Comparison of ENCODE assay signal across 8 mouse cellular contexts in genomic region chr4:43040881-43041547, GRCm38 (mm10). TPM values are rescaled to one million over a fixed set of nuclear protein-coding genes. Genes with fewer than 3 reads are reported as not detected.
DNase-seq lines count a peak whose midpoint lies in the region; ATAC-seq and TF ChIP-seq lines count a peak whose summit lies in the region.

No protein-coding gene starts in this region.

- WGBS in heart, adult 2 months, result 63% methylated on average over 9 of the region's 9 CpGs
- 68% methylated on average over 9 of the region's 9 CpGs for WGBS in forebrain, embryonic 13.5 days
- WGBS in midbrain, embryonic 11.5 days, result 63% methylated on average over 9 of the region's 9 CpGs

- no peaks in the 10 kb centered on the region for H3K9me3 ChIP-seq in CH12.LX (replicated peaks; ENCODE audit: low read length)
- H3K9me3 ChIP-seq in forebrain, embryonic 13.5 days (replicated peaks), result no peaks in the 10 kb centered on the region
- H3K9me3 ChIP-seq in midbrain, embryonic 11.5 days (ENCODE audit: control insufficient read depth, low read length), result no peaks in the 10 kb centered on the region

- TF ChIP-seq RAD21 in CH12.LX (IDR thresholded peaks at IDR 0.05; ENCODE audit: low read depth, low read length), result no peak

- TF ChIP-seq EP300 in heart, adult 2 months (IDR thresholded peaks at IDR 0.05; ENCODE audit: insufficient read depth, low read depth, low read length), result no peak
- no peak for TF ChIP-seq EP300 in CH12.LX (IDR thresholded peaks at IDR 0.05; ENCODE audit: low read length)

- peak overlapping the region; percentile 45 for H3K4me2 ChIP-seq in CH12.LX (ENCODE audit: insufficient read depth, low read depth, poor library complexity, severe bottlenecking)
- peak overlapping the region; percentile 74 for H3K4me2 ChIP-seq in forebrain, embryonic 13.5 days
- peak overlapping the region; percentile 8; the same call in 1 of the 2 replicates for H3K4me2 ChIP-seq in midbrain, embryonic 11.5 days

- H3K4me3 ChIP-seq in heart, adult 2 months, result no peak overlapping the region
- H3K4me3 ChIP-seq in CH12.LX (replicated peaks in 1 of 3; ENCODE audit: low read depth in 2 of 3, low read length in 2 of 3, poor library complexity in 1 of 3), result no peak overlapping the region
- H3K4me3 ChIP-seq in forebrain, embryonic 13.5 days, result 0 out of 2 replicates have a peak overlapping the region, but pooled peaks have one; percentile 72
- no peak overlapping the region for H3K4me3 ChIP-seq in midbrain, embryonic 11.5 days (ENCODE audit: low read depth, low read length)

- no peak for TF ChIP-seq POLR2A in heart, adult 2 months (IDR thresholded peaks at IDR 0.05; ENCODE audit: insufficient read depth, low read depth, low read length)
- no peak for TF ChIP-seq POLR2A in CH12.LX (IDR thresholded peaks at IDR 0.05; ENCODE audit: low read depth, low read length)

- in situ Hi-C loops in CH12.LX (cut with MboI; ENCODE audit: low pct_ligation_motif_present, low pct_unique_long_range_greater_than_20kb, low sequenced_read_pairs), result no loop called here

- no peak for ATAC-seq in forebrain, embryonic 13.5 days
- ATAC-seq in midbrain, embryonic 11.5 days (ENCODE audit: low FRiP score), result no peak

- no peaks in the 10 kb centered on the region for H3K27me3 ChIP-seq in heart, adult 2 months (ENCODE audit: control insufficient read depth, insufficient read depth, low read length)
- H3K27me3 ChIP-seq in CH12.LX (replicated peaks), result no peaks in the 10 kb centered on the region
- no peaks in the 10 kb centered on the region for H3K27me3 ChIP-seq in forebrain, embryonic 13.5 days
- H3K27me3 ChIP-seq in midbrain, embryonic 11.5 days (ENCODE audit: control insufficient read depth, insufficient read depth, low read length), result no peaks in the 10 kb centered on the region

- no peaks in the 10 kb centered on the region for H3K79me2 ChIP-seq in heart, adult 2 months (replicated peaks; ENCODE audit: control insufficient read depth, insufficient read depth, low read length)
- H3K79me2 ChIP-seq in CH12.LX (replicated peaks; ENCODE audit: control insufficient read depth, extremely low read depth, insufficient read depth, poor library complexity, severe bottlenecking), result no peaks in the 10 kb centered on the region

- no peaks in the 10 kb centered on the region for H3K36me3 ChIP-seq in heart, adult 2 months (ENCODE audit: control insufficient read depth, insufficient read depth, low read length)
- H3K36me3 ChIP-seq in CH12.LX (replicated peaks in 1 of 2; ENCODE audit: control insufficient read depth in 1 of 2, insufficient read depth in 1 of 2, low read length in 1 of 2), result peaks cover 0 to 11% of the 10 kb centered on the region in 2 experiments
- H3K36me3 ChIP-seq in forebrain, embryonic 13.5 days (ENCODE audit: poor library complexity, severe bottlenecking), result peaks cover 14% of the 10 kb centered on the region
- peaks cover 6% of the 10 kb centered on the region for H3K36me3 ChIP-seq in midbrain, embryonic 11.5 days (ENCODE audit: control insufficient read depth, insufficient read depth, low read length)

- intact Hi-C loops in heart, adult 2 months (cut with DNase I), result loop anchor here (10.0 kb wide), 1 partner anchor 364 kb away; no protein-coding TSS in a partner anchor
- intact Hi-C loops in heart, postnatal 10 days (cut with DNase I), result no loop called here

- no peak for DNase-seq in heart, adult 2 months
- DNase-seq in heart, postnatal 10 days, result no peak
- no peak for DNase-seq in CH12.LX (ENCODE audit: extremely low read depth)
- DNase-seq in midbrain, embryonic 11.5 days (ENCODE audit: low spot score, missing footprints), result no peak
- no peak for DNase-seq in ovary, postnatal 10 days (ENCODE audit: low spot score)
- no peak for DNase-seq in cerebellum, postnatal 14 days
- DNase-seq in retina, embryonic 14.5 days (ENCODE audit: low spot score), result no peak

- TF ChIP-seq CTCF in heart, adult 2 months (IDR thresholded peaks at IDR 0.05), result no peak
- TF ChIP-seq CTCF in CH12.LX (conservative IDR thresholded peaks at IDR 0.05 in 1 of 2, IDR thresholded peaks at IDR 0.05 in 1 of 2; ENCODE audit: low read depth in 2 of 2, low read length in 2 of 2), result no peak

- dilution Hi-C loops in CH12.LX (cut with MboI; ENCODE audit: extremely low pct_ligation_motif_present, extremely low pct_unique_long_range_greater_than_20kb, low sequenced_read_pairs), result no loop called here

- H3K27ac ChIP-seq in heart, adult 2 months, result 0 out of 2 replicates have a peak overlapping the region, but pooled peaks have one; percentile 7
- peak overlapping the region; percentile 13 for H3K27ac ChIP-seq in CH12.LX (ENCODE audit: insufficient read depth, low read depth)
- H3K27ac ChIP-seq in forebrain, embryonic 13.5 days, result peak overlapping the region; percentile 69
- peak overlapping the region; percentile 42; the same call in 1 of the 2 replicates for H3K27ac ChIP-seq in midbrain, embryonic 11.5 days (ENCODE audit: low read depth, low read length)

- no peak overlapping the region for H3K9ac ChIP-seq in heart, adult 2 months (ENCODE audit: low read depth, low read length)
- H3K9ac ChIP-seq in CH12.LX (ENCODE audit: insufficient read depth, low read depth), result no peak overlapping the region; the same call in 1 of the 2 replicates
- peak overlapping the region; percentile 26; the same call in 1 of the 2 replicates for H3K9ac ChIP-seq in forebrain, embryonic 13.5 days
- H3K9ac ChIP-seq in midbrain, embryonic 11.5 days (ENCODE audit: low read length), result no peak overlapping the region; the same call in 1 of the 2 replicates

- H3K4me1 ChIP-seq in heart, adult 2 months (ENCODE audit: control insufficient read depth, insufficient read depth, low read length), result peaks cover 13% of the 10 kb centered on the region
- peaks cover 22 to 81% of the 10 kb centered on the region in 2 experiments for H3K4me1 ChIP-seq in CH12.LX (ENCODE audit: control insufficient read depth in 1 of 2, insufficient read depth in 2 of 2)
- peaks cover 58% of the 10 kb centered on the region for H3K4me1 ChIP-seq in forebrain, embryonic 13.5 days
- H3K4me1 ChIP-seq in midbrain, embryonic 11.5 days (ENCODE audit: control insufficient read depth, insufficient read depth, low read length), result peaks cover 37% of the 10 kb centered on the region

TF ChIP-seq in CH12.LX, 34 proteins besides CTCF, POLR2A, EP300 and RAD21:
- TF ChIP-seq SIN3A (IDR thresholded peaks at IDR 0.05; ENCODE audit: low read length), result no peak
- TF ChIP-seq TCF12 (IDR thresholded peaks at IDR 0.05; ENCODE audit: low read depth, low read length), result no peak
- TF ChIP-seq RCOR1 (conservative IDR thresholded peaks at IDR 0.05; ENCODE audit: low read depth, low read length), result no peak
- TF ChIP-seq JUND (conservative IDR thresholded peaks at IDR 0.05; ENCODE audit: low read depth, low read length), result no peak
- no peak for TF ChIP-seq MEF2A (IDR thresholded peaks at IDR 0.05; ENCODE audit: borderline replicate concordance, low read depth, low read length)
- TF ChIP-seq POLR2AphosphoS2 (IDR thresholded peaks at IDR 0.05; ENCODE audit: low read depth, low read length), result no peak

RNA-seq across cellular contexts. Expression of gene Fam214b, which starts 5.0 kb away (rescaled TPM):
- total RNA-seq in heart, adult 2 months (2021), result 10 to 100 TPM; 26.3 to 33.1 TPM
- polyA plus RNA-seq in heart, adult 2 months (2012; rRNA removed), result 19.6 and 21.3 TPM in 2 replicates
- 10 to 100 TPM; 23.6 to 30.7 TPM for total RNA-seq in heart, postnatal 10 days (2021)
- total RNA-seq in CH12.LX (2012; rRNA removed) (2.7 and 3.3 TPM in 2 replicates), CH12.LX (2014; rRNA removed) (1.7 TPM in 2 replicates)
- 4.7 and 5.3 TPM in 2 replicates for polyA plus RNA-seq in CH12.LX (2012; ENCODE audit: insufficient read length, low read depth)
- polyA plus RNA-seq in forebrain, embryonic 13.5 days (2015; fragmentation: Nextera tagmentation; extraction: Ambion mirVana), result 33.8 and 42.3 TPM in 2 replicates
- 23.3 and 24.4 TPM in 2 replicates for polyA plus RNA-seq in midbrain, embryonic 11.5 days (2014; fragmentation: Nextera tagmentation; extraction: Ambion mirVana)

RNA-seq across cellular contexts. Expression of gene Stoml2, which starts 9.5 kb away (rescaled TPM):
- 100 to 1,000 TPM; 101 to 114 TPM for total RNA-seq in heart, adult 2 months (2021)
- polyA plus RNA-seq in heart, adult 2 months (2012; rRNA removed), result 97.3 and 117 TPM in 2 replicates
- 100 to 1,000 TPM in 1 of 2 experiments, 10 to 100 TPM in 1; 99.9 to 106 TPM for total RNA-seq in heart, postnatal 10 days (2021)
- total RNA-seq in CH12.LX (2012; rRNA removed) (293 and 320 TPM in 2 replicates), CH12.LX (2014; rRNA removed) (296 and 338 TPM in 2 replicates)
- 330 and 338 TPM in 2 replicates for polyA plus RNA-seq in CH12.LX (2012; ENCODE audit: insufficient read length, low read depth)
- 305 and 335 TPM in 2 replicates for polyA plus RNA-seq in forebrain, embryonic 13.5 days (2015; fragmentation: Nextera tagmentation; extraction: Ambion mirVana)
- 365 TPM in 2 replicates for polyA plus RNA-seq in midbrain, embryonic 11.5 days (2014; fragmentation: Nextera tagmentation; extraction: Ambion mirVana)

RNA-seq across cellular contexts. Expression of gene Pigo, which starts 15.4 kb away (rescaled TPM):
- 10 to 100 TPM; 21.0 to 26.5 TPM for total RNA-seq in heart, adult 2 months (2021)
- 20.1 and 27.1 TPM in 2 replicates for polyA plus RNA-seq in heart, adult 2 months (2012; rRNA removed)
- 10 to 100 TPM; 19.3 to 25.1 TPM for total RNA-seq in heart, postnatal 10 days (2021)
- total RNA-seq in CH12.LX (2012; rRNA removed), result 18.7 and 19.1 TPM in 2 replicates
- total RNA-seq in CH12.LX (2014; rRNA removed), result 8.0 and 8.7 TPM in 2 replicates
- 19.4 and 21.9 TPM in 2 replicates for polyA plus RNA-seq in CH12.LX (2012; ENCODE audit: insufficient read length, low read depth)
- polyA plus RNA-seq in forebrain, embryonic 13.5 days (2015; fragmentation: Nextera tagmentation; extraction: Ambion mirVana), result 21.4 and 25.3 TPM in 2 replicates
- 16.2 and 16.4 TPM in 2 replicates for polyA plus RNA-seq in midbrain, embryonic 11.5 days (2014; fragmentation: Nextera tagmentation; extraction: Ambion mirVana)

RNA-seq across cellular contexts. Expression of gene Unc13b, which starts 17.7 kb away (rescaled TPM):
- 10 to 100 TPM in 1 of 2 experiments, 1 to 10 TPM in 1; 10.0 to 10.9 TPM for total RNA-seq in heart, adult 2 months (2021)
- 6.7 and 11.7 TPM in 2 replicates for polyA plus RNA-seq in heart, adult 2 months (2012; rRNA removed)
- total RNA-seq in heart, postnatal 10 days (2021), result 10 to 100 TPM; 28.3 to 31.4 TPM
- total RNA-seq in CH12.LX (2012; rRNA removed) (0.04 and 0.08 TPM in 2 replicates), CH12.LX (2014; rRNA removed) (0.04 and 0.23 TPM in 2 replicates)
- polyA plus RNA-seq in CH12.LX (2012; ENCODE audit: insufficient read length, low read depth), result 0.19 TPM in 2 replicates
- 15.1 and 15.2 TPM in 2 replicates for polyA plus RNA-seq in forebrain, embryonic 13.5 days (2015; fragmentation: Nextera tagmentation; extraction: Ambion mirVana)
- polyA plus RNA-seq in midbrain, embryonic 11.5 days (2014; fragmentation: Nextera tagmentation; extraction: Ambion mirVana), result 14.7 and 16.2 TPM in 2 replicates

RNA-seq across cellular contexts. Expression of gene Fancg, which starts 30.7 kb away (rescaled TPM):
- 1 to 10 TPM; 2.8 to 3.2 TPM for total RNA-seq in heart, adult 2 months (2021)
- polyA plus RNA-seq in heart, adult 2 months (2012; rRNA removed), result 3.9 and 4.9 TPM in 2 replicates
- total RNA-seq in heart, postnatal 10 days (2021), result 1 to 10 TPM; 5.8 to 6.7 TPM
- total RNA-seq in CH12.LX (2012; rRNA removed), result 13.2 and 14.8 TPM in 2 replicates
- 12.3 and 13.7 TPM in 2 replicates for total RNA-seq in CH12.LX (2014; rRNA removed)
- 15.1 and 18.7 TPM in 2 replicates for polyA plus RNA-seq in CH12.LX (2012; ENCODE audit: insufficient read length, low read depth)
- polyA plus RNA-seq in forebrain, embryonic 13.5 days (2015; fragmentation: Nextera tagmentation; extraction: Ambion mirVana), result 22.9 and 23.5 TPM in 2 replicates
- 21.4 and 22.0 TPM in 2 replicates for polyA plus RNA-seq in midbrain, embryonic 11.5 days (2014; fragmentation: Nextera tagmentation; extraction: Ambion mirVana)

Comparison
In these comparisons a context has a peak if more than half of its experiments do, and no peak if none do; other contexts are left out.
1. H3K27ac ChIP-seq: peak in every context shown above with its lines; median percentile 69 in forebrain, embryonic 13.5 days; 42 in midbrain, embryonic 11.5 days; 13 in CH12.LX; 7 in heart, adult 2 months.
2. H3K4me2 ChIP-seq: peak in every context shown above with its lines; median percentile 74 in forebrain, embryonic 13.5 days; 45 in CH12.LX; 8 in midbrain, embryonic 11.5 days.